Mouse (Mus musculus): ENCODE data around the gene Megf9. TPM values are rescaled to one million over a fixed set of nuclear protein-coding genes. Genes with fewer than 3 reads are reported as not detected.

Gene Megf9
- polyA plus RNA-seq, 1 experiment from 2014 or later: 17.3 TPM

GRCm38 (mm10) chr4:70399476-70399875 is 135.3 kb downstream of the Megf9 start:
- DNase-seq (ENCODE audit: low spot score): no peak
- Histone ChIP-seq H3K27ac (replicated peaks) (no peak overlapping the region), H3K4me3 (no peak overlapping the region), H3K36me3 (peaks cover 77% of the 10 kb centered on the region), H3K9me3 (replicated peaks) (no peaks in the 10 kb centered on the region), H3K27me3 (ENCODE audit: low read depth, poor library complexity, severe bottlenecking) (no peaks in the 10 kb centered on the region), H3K4me1 (no peaks in the 10 kb centered on the region)
- WGBS: 85% methylated on average over 5 of the region's 5 CpGs

DNA sequence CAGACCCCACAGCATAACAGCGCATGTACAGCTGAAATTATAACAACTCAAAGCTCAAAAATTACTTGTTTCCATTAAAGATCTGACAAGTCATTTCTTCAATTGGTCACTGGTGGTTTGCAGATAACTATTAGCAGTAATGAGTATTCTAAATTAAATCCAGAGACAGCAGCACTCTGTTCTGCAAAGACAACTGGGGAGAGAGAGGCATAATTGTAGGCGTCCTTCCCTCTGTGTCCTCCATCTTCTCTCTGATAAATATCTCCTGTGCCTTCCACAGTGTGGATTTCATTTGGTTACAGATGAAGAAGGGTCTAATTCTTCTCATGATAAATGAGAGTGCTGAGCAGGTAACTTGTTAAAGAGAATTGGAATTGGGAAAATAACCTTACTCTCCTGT is 135.7 kb downstream of the Megf9 start:
- no peaks in the 10 kb centered on the region for H3K9me3 ChIP-seq (replicated peaks)
- no peaks in the 10 kb centered on the region for H3K4me1 ChIP-seq
- H3K27ac ChIP-seq (replicated peaks): no peak overlapping the region
- H3K4me3 ChIP-seq: no peak overlapping the region
- H3K27me3 ChIP-seq (ENCODE audit: low read depth, poor library complexity, severe bottlenecking): no peaks in the 10 kb centered on the region
- peaks cover 80% of the 10 kb centered on the region for H3K36me3 ChIP-seq
- 95% methylated on average over 2 of the region's 2 CpGs for WGBS
- no peak for DNase-seq (ENCODE audit: low spot score)

GRCm38 (mm10) chr4:70398088-70398487 is 136.7 kb downstream of the Megf9 start:
- 82% methylated on average over 4 of the region's 4 CpGs for WGBS
- Histone ChIP-seq H3K4me3 (no peak overlapping the region), H3K9me3 (replicated peaks) (no peaks in the 10 kb centered on the region), H3K27me3 (ENCODE audit: low read depth, poor library complexity, severe bottlenecking) (no peaks in the 10 kb centered on the region), H3K27ac (replicated peaks) (no peak overlapping the region), H3K4me1 (no peaks in the 10 kb centered on the region), H3K36me3 (peaks cover 79% of the 10 kb centered on the region)
- no peak for DNase-seq (ENCODE audit: low spot score)

DNA sequence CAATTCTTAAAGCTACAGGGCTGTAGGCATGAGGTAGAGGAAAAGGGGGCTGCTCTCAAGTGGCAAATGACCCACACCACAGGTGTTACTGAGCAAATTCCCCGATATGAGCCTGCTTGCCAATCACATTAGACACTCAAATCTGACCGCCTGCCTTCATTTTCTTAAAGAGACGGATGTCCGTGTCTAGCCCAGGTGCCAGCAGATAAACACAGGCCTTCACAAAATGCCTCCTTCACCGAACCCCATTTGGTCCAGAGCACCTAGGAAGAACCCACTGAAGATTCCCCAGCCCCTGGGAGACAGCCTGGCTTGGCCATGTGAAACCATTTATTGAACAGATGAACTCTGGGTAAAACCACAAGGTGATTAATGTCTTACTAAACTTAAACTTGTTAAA is 138.1 kb downstream of the Megf9 start:
- Histone ChIP-seq H3K4me1 (no peaks in the 10 kb centered on the region), H3K27ac (replicated peaks) (no peak overlapping the region), H3K4me3 (no peak overlapping the region), H3K27me3 (ENCODE audit: low read depth, poor library complexity, severe bottlenecking) (no peaks in the 10 kb centered on the region), H3K9me3 (replicated peaks) (no peaks in the 10 kb centered on the region), H3K36me3 (peaks cover 78% of the 10 kb centered on the region)
- DNase-seq (ENCODE audit: low spot score): no peak
- 93% methylated on average over 5 of the region's 5 CpGs for WGBS

DNA sequence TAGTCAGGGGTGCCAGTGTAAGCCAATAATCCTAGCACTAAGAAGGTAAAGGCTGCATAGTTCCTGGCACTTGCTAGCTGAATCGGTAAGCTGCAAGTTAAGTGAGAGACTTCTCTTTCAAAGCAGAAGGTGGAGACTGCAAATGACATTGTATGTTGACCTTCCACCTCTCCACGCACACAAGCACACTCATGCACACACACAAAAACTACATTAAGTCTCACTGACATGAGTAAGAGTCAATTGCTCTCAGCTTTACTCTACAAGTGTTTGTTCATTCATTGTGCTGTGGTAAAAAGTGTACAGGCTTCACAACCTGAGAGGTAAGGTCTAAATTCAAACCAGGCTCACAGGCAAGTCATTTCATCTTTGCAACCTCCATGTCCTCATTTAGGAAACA is 140.1 kb downstream of the Megf9 start:
- H3K27ac ChIP-seq (replicated peaks): no peak overlapping the region
- no peaks in the 10 kb centered on the region for H3K4me1 ChIP-seq
- H3K9me3 ChIP-seq (replicated peaks): no peaks in the 10 kb centered on the region
- no peak overlapping the region for H3K4me3 ChIP-seq
- 92% methylated on average over 2 of the region's 2 CpGs for WGBS
- DNase-seq (ENCODE audit: low spot score): no peak
- H3K36me3 ChIP-seq: peaks cover 70% of the 10 kb centered on the region
- no peaks in the 10 kb centered on the region for H3K27me3 ChIP-seq (ENCODE audit: low read depth, poor library complexity, severe bottlenecking)

DNA sequence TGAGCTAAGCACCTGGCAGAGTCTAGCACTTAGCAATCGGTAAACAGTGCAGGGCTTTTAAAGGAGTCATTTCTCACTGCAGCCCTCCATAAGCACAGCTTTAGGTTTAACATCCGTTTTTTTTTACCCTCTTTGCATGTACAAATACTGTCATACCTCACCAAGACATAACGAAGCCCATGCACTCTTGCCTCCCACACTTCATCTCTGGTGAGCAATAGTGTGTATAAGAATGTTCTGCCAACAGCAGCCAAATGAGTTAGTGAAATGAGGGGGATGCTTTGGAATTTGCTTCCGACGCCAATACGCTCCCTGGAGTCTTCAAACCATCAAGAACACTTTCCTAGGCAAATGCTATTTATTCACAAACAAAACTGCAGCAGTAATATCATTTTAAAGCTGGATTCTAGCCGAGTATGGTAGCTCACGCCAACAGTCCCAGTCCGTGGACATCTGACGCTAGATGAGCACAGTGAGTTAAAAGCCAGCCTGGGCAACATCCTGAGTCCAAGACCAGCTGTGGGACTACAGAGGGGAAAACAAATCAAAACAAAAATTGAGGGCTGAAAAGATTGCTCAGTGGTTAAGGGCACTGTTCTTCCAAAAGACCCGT is 142.9 kb downstream of the Megf9 start:
- Histone ChIP-seq H3K27ac (replicated peaks) (no peak overlapping the region), H3K4me1 (no peaks in the 10 kb centered on the region), H3K27me3 (ENCODE audit: low read depth, poor library complexity, severe bottlenecking) (no peaks in the 10 kb centered on the region), H3K4me3 (no peak overlapping the region), H3K9me3 (replicated peaks) (no peaks in the 10 kb centered on the region), H3K36me3 (peaks cover 47% of the 10 kb centered on the region)
- WGBS: 93% methylated on average over 11 of the region's 11 CpGs
- no peak for DNase-seq (ENCODE audit: low spot score)

GRCm38 (mm10) chr4:70391073-70391472 is 143.7 kb downstream of the Megf9 start:
- no peak for DNase-seq (ENCODE audit: low spot score)
- Histone ChIP-seq H3K4me1 (no peaks in the 10 kb centered on the region), H3K27me3 (ENCODE audit: low read depth, poor library complexity, severe bottlenecking) (no peaks in the 10 kb centered on the region), H3K27ac (replicated peaks) (no peak overlapping the region), H3K4me3 (no peak overlapping the region), H3K36me3 (peaks cover 42% of the 10 kb centered on the region), H3K9me3 (replicated peaks) (no peaks in the 10 kb centered on the region)
- WGBS: 97% methylated on average over 9 of the region's 9 CpGs

GRCm38 (mm10) chr4:70386206-70386605 is 148.6 kb downstream of the Megf9 start:
- WGBS: 96% methylated on average over 5 of the region's 5 CpGs
- no peak for DNase-seq (ENCODE audit: low spot score)
- H3K27ac ChIP-seq (replicated peaks): no peak overlapping the region
- H3K4me3 ChIP-seq: no peak overlapping the region
- no peaks in the 10 kb centered on the region for H3K27me3 ChIP-seq (ENCODE audit: low read depth, poor library complexity, severe bottlenecking)
- peaks cover 18% of the 10 kb centered on the region for H3K36me3 ChIP-seq
- H3K9me3 ChIP-seq (replicated peaks): no peaks in the 10 kb centered on the region
- no peaks in the 10 kb centered on the region for H3K4me1 ChIP-seq

DNA sequence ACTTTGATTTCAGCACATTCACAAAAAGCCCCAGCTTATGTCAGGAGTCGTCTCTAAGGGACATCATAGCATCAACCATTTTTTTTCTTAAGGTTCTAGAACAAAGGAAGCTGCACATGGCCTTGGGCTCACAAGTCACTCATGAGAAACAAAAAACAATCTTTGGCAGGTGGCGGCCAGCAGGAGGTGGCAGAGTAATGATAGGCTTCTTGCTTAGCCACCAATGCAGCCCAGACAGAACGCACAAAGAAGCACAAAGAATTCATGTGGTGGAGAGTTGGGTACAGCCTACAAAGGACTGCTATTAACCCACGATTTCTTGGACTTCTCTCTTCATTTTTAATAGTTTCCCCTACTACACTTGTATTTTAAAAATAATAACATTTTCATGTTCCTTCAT is 157.4 kb downstream of the Megf9 start:
- WGBS: 85% methylated on average over 4 of the region's 4 CpGs
- Histone ChIP-seq H3K36me3 (peaks cover 60% of the 10 kb centered on the region), H3K4me1 (no peaks in the 10 kb centered on the region)

More for the DNA sequence above, 157.4 kb downstream of the Megf9 start:
- Histone ChIP-seq H3K27ac (replicated peaks) (no peak overlapping the region), H3K27me3 (ENCODE audit: low read depth, poor library complexity, severe bottlenecking) (no peaks in the 10 kb centered on the region), H3K9me3 (replicated peaks) (no peaks in the 10 kb centered on the region), H3K4me3 (no peak overlapping the region)
- no peak for DNase-seq (ENCODE audit: low spot score)

Other genes starting within 250 kb of the Megf9 start
- gene Cdk5rap2, start 124.6 kb downstream of the Megf9 start, polyA plus RNA-seq (2016; fragmentation: Nextera tagmentation; extraction: Ambion mirVana): 21.7 and 24.7 TPM in 2 replicates

Data from midbrain, embryonic 10.5 days (tissue).